In genomic region chr16:34521061-34521460, GRCm38 (mm10) we compare ENCODE assay signal across 30 mouse cellular contexts. TPM values are rescaled to one million over a fixed set of nuclear protein-coding genes. Genes with fewer than 3 reads are reported as not detected.
DNase-seq lines count a peak whose midpoint lies in the region; ATAC-seq lines count a peak whose summit lies in the region.
"Had no signal": no experiment of that assay in that cellular context is flagged by ENCODE, and none has a peak within 500 bp of the region (broad histone marks: within the 10 kb centered on the region; RNA-seq: fewer than 3 reads in every experiment).

No protein-coding gene starts in this region.

- peak overlapping the region; percentile 34; the same call in 1 of the 2 replicates for H3K27ac ChIP-seq in forebrain, embryonic 14.5 days (ENCODE audit: low read depth, low read length)
- no peak overlapping the region for H3K27ac ChIP-seq in forebrain, embryonic 10.5 days
- H3K27ac ChIP-seq in hindbrain, embryonic 12.5 days = no peak overlapping the region
- no peak overlapping the region for H3K27ac ChIP-seq in hindbrain, embryonic 13.5 days
- no peak overlapping the region for H3K27ac ChIP-seq in midbrain, embryonic 14.5 days (replicated peaks; ENCODE audit: low read depth, low read length)
- H3K27ac ChIP-seq in midbrain, embryonic 10.5 days (replicated peaks) = no peak overlapping the region
- H3K27ac ChIP-seq: embryonic facial prominence, embryonic 10.5 days; embryonic facial prominence, embryonic 13.5 days; gastrocnemius, adult 2 months; heart, embryonic 15.5 days; hindbrain, embryonic 14.5 days had no signal

- H3K9ac ChIP-seq in forebrain, embryonic 14.5 days (ENCODE audit: low read length) = no peak overlapping the region
- H3K9ac ChIP-seq in hindbrain, embryonic 12.5 days = no peak overlapping the region
- H3K9ac ChIP-seq in hindbrain, embryonic 13.5 days = no peak overlapping the region
- H3K9ac ChIP-seq in midbrain, embryonic 14.5 days (replicated peaks; ENCODE audit: low read length) = no peak overlapping the region
- H3K9ac ChIP-seq: embryonic facial prominence, embryonic 13.5 days; heart, embryonic 12.5 days; heart, embryonic 15.5 days; hindbrain, embryonic 14.5 days had no signal

- H3K27me3 ChIP-seq in forebrain, embryonic 14.5 days (replicated peaks; ENCODE audit: control insufficient read depth, insufficient read depth, low read length) = no peaks in the 10 kb centered on the region
- no peaks in the 10 kb centered on the region for H3K27me3 ChIP-seq in forebrain, embryonic 10.5 days (ENCODE audit: poor library complexity, severe bottlenecking)
- no peaks in the 10 kb centered on the region for H3K27me3 ChIP-seq in hindbrain, embryonic 12.5 days
- no peaks in the 10 kb centered on the region for H3K27me3 ChIP-seq in hindbrain, embryonic 13.5 days
- H3K27me3 ChIP-seq in midbrain, embryonic 14.5 days (ENCODE audit: control insufficient read depth, insufficient read depth, low read length) = no peaks in the 10 kb centered on the region
- H3K27me3 ChIP-seq in midbrain, embryonic 10.5 days (ENCODE audit: low read depth, poor library complexity, severe bottlenecking) = no peaks in the 10 kb centered on the region
- H3K27me3 ChIP-seq: embryonic facial prominence, embryonic 13.5 days; heart, embryonic 12.5 days; heart, embryonic 15.5 days; Patski had no signal

- H3K9me3 ChIP-seq in forebrain, embryonic 14.5 days (replicated peaks; ENCODE audit: control insufficient read depth, low read length) = no peaks in the 10 kb centered on the region
- H3K9me3 ChIP-seq in forebrain, embryonic 10.5 days = no peaks in the 10 kb centered on the region; the same call in 1 of the 2 replicates
- 0 out of 2 replicates have a peak, but pooled peaks cover 4% of the 10 kb centered on the region for H3K9me3 ChIP-seq in hindbrain, embryonic 12.5 days (replicated peaks)
- H3K9me3 ChIP-seq in hindbrain, embryonic 13.5 days = no peaks in the 10 kb centered on the region
- H3K9me3 ChIP-seq in midbrain, embryonic 14.5 days (ENCODE audit: control insufficient read depth, low read length) = no peaks in the 10 kb centered on the region
- no peaks in the 10 kb centered on the region; the same call in 1 of the 2 replicates for H3K9me3 ChIP-seq in midbrain, embryonic 10.5 days (replicated peaks)
- H3K9me3 ChIP-seq: embryonic facial prominence, embryonic 10.5 days; embryonic facial prominence, embryonic 13.5 days; G1E; heart, embryonic 12.5 days; heart, embryonic 15.5 days had no signal

- 7% methylated on average over 5 of the region's 5 CpGs for WGBS in forebrain, embryonic 14.5 days
- 43% methylated on average over 5 of the region's 5 CpGs for WGBS in forebrain, embryonic 10.5 days
- WGBS in hindbrain, embryonic 12.5 days = 26% methylated on average over 5 of the region's 5 CpGs
- WGBS in hindbrain, embryonic 13.5 days = 12% methylated on average over 5 of the region's 5 CpGs
- 5% methylated on average over 5 of the region's 5 CpGs for WGBS in midbrain, embryonic 14.5 days
- WGBS in midbrain, embryonic 10.5 days = 34% methylated on average over 5 of the region's 5 CpGs

- DNase-seq in forebrain, embryonic 14.5 days (ENCODE audit: low spot score) = peak; percentile 55
- DNase-seq in forebrain, embryonic 10.5 days (ENCODE audit: extremely low spot score, low spot score) = no peak
- DNase-seq in midbrain, embryonic 14.5 days = peak; percentile 21
- DNase-seq in midbrain, embryonic 10.5 days (ENCODE audit: low spot score) = no peak
- DNase-seq in c-Kit-positive CD71-positive TER-119-positive erythroid progenitor cells, embryonic 14.5 days (ENCODE audit: low spot score) = no peak
- DNase-seq: adrenal gland, postnatal 10 days; adrenal gland, postnatal 36 days; B cell, adult 2 months; cerebellum, adult 11-12 months; cerebellum, adult 8-10 months; cerebellum, postnatal 10 days; cerebellum, postnatal 36 days; embryo, embryonic 11 days; gastrocnemius, adult 2 months; gastrocnemius, postnatal 14 days; heart, adult 18-20 months; heart, postnatal 14 days; heart, postnatal 4 days; kidney, adult 2 months had no signal

- H3K4me3 ChIP-seq in forebrain, embryonic 14.5 days (ENCODE audit: low read depth, low read length) = no peak overlapping the region
- no peak overlapping the region for H3K4me3 ChIP-seq in forebrain, embryonic 10.5 days
- no peak overlapping the region for H3K4me3 ChIP-seq in hindbrain, embryonic 12.5 days
- H3K4me3 ChIP-seq in hindbrain, embryonic 13.5 days = no peak overlapping the region
- H3K4me3 ChIP-seq in midbrain, embryonic 14.5 days (replicated peaks; ENCODE audit: low read depth, low read length) = no peak overlapping the region
- no peak overlapping the region for H3K4me3 ChIP-seq in midbrain, embryonic 10.5 days
- H3K4me3 ChIP-seq: embryonic facial prominence, embryonic 10.5 days; embryonic facial prominence, embryonic 13.5 days; erythroblast, embryonic 14.5 days; gastrocnemius, adult 2 months; heart, embryonic 12.5 days; heart, embryonic 15.5 days had no signal

- no peaks in the 10 kb centered on the region for H3K36me3 ChIP-seq in forebrain, embryonic 14.5 days (ENCODE audit: control insufficient read depth, insufficient read depth, low read length)
- no peaks in the 10 kb centered on the region for H3K36me3 ChIP-seq in forebrain, embryonic 10.5 days (replicated peaks)
- H3K36me3 ChIP-seq in hindbrain, embryonic 12.5 days = no peaks in the 10 kb centered on the region
- H3K36me3 ChIP-seq in hindbrain, embryonic 13.5 days = no peaks in the 10 kb centered on the region
- H3K36me3 ChIP-seq in midbrain, embryonic 14.5 days (ENCODE audit: control insufficient read depth, insufficient read depth, low read length) = no peaks in the 10 kb centered on the region
- H3K36me3 ChIP-seq in midbrain, embryonic 10.5 days = peaks cover 4% of the 10 kb centered on the region; the same call in 1 of the 2 replicates
- H3K36me3 ChIP-seq: embryonic facial prominence, embryonic 10.5 days; embryonic facial prominence, embryonic 13.5 days; G1E; heart, embryonic 12.5 days; heart, embryonic 15.5 days had no signal

- H3K4me2 ChIP-seq in forebrain, embryonic 14.5 days (ENCODE audit: low read length) = no peak overlapping the region
- H3K4me2 ChIP-seq in hindbrain, embryonic 12.5 days (replicated peaks) = no peak overlapping the region
- no peak overlapping the region for H3K4me2 ChIP-seq in hindbrain, embryonic 13.5 days
- H3K4me2 ChIP-seq in midbrain, embryonic 14.5 days (ENCODE audit: low read length) = no peak overlapping the region
- H3K4me2 ChIP-seq: embryonic facial prominence, embryonic 13.5 days; heart, embryonic 12.5 days; heart, embryonic 15.5 days; hindbrain, embryonic 14.5 days had no signal

- ATAC-seq in forebrain, embryonic 14.5 days = peak; percentile 48; the same call in 1 of the 2 replicates
- ATAC-seq in hindbrain, embryonic 12.5 days (ENCODE audit: low FRiP score) = 0 out of 2 replicates have a peak, but pooled peaks have one; percentile 43
- ATAC-seq in hindbrain, embryonic 13.5 days (ENCODE audit: low FRiP score) = no peak
- no peak for ATAC-seq in midbrain, embryonic 14.5 days (ENCODE audit: low FRiP score, low TSS enrichment)
- ATAC-seq: intestine, postnatal 0 days; Patski had no signal

- H3K4me1 ChIP-seq in forebrain, embryonic 14.5 days (ENCODE audit: control insufficient read depth, insufficient read depth, low read length) = peaks cover 17% of the 10 kb centered on the region; the same call in 1 of the 2 replicates
- peaks cover 35% of the 10 kb centered on the region for H3K4me1 ChIP-seq in forebrain, embryonic 10.5 days
- peaks cover 35% of the 10 kb centered on the region for H3K4me1 ChIP-seq in hindbrain, embryonic 12.5 days
- peaks cover 41% of the 10 kb centered on the region for H3K4me1 ChIP-seq in hindbrain, embryonic 13.5 days (replicated peaks)
- peaks cover 28% of the 10 kb centered on the region for H3K4me1 ChIP-seq in midbrain, embryonic 14.5 days (ENCODE audit: control insufficient read depth, insufficient read depth, low read length)
- peaks cover 44% of the 10 kb centered on the region for H3K4me1 ChIP-seq in midbrain, embryonic 10.5 days

RNA-seq across cellular contexts. Expression of gene Kalrn, which starts 52.3 kb away (rescaled TPM):
- 19.7 and 26.2 TPM in 2 replicates for polyA plus RNA-seq in forebrain, embryonic 14.5 days (2014; fragmentation: Nextera tagmentation; extraction: Ambion mirVana)
- polyA plus RNA-seq in forebrain, embryonic 10.5 days (2016; fragmentation: Nextera tagmentation; extraction: Ambion mirVana) = 11.0 and 11.2 TPM in 2 replicates
- polyA plus RNA-seq in hindbrain, embryonic 12.5 days (2016; fragmentation: Nextera tagmentation; extraction: Ambion mirVana) = 28.3 and 33.2 TPM in 2 replicates
- 31.5 and 31.6 TPM in 2 replicates for polyA plus RNA-seq in hindbrain, embryonic 13.5 days (2015; fragmentation: Nextera tagmentation; extraction: Ambion mirVana)
- polyA plus RNA-seq in midbrain, embryonic 14.5 days (2014; fragmentation: Nextera tagmentation; extraction: Ambion mirVana) = 40.1 and 44.6 TPM in 2 replicates
- 11.3 and 16.8 TPM in 2 replicates for polyA plus RNA-seq in midbrain, embryonic 10.5 days (2016; fragmentation: Nextera tagmentation; extraction: Ambion mirVana)

Comparison
In these comparisons a context has a peak if more than half of its experiments do, and no peak if none do; other contexts are left out.
1. ATAC-seq: peak in forebrain, embryonic 14.5 days (single experiment) and hindbrain, embryonic 12.5 days (single experiment); none in hindbrain, embryonic 13.5 days (single experiment) and midbrain, embryonic 14.5 days (single experiment).
2. DNase-seq: peak in forebrain, embryonic 14.5 days (single experiment) and midbrain, embryonic 14.5 days (single experiment); none in forebrain, embryonic 10.5 days (single experiment), midbrain, embryonic 10.5 days (single experiment) and c-Kit-positive CD71-positive TER-119-positive erythroid progenitor cells, embryonic 14.5 days (single experiment).